ENCODE assay signal across 27 mouse cellular contexts in genomic region chr9:119795254-119795912, GRCm38 (mm10). TPM values are rescaled to one million over a fixed set of nuclear protein-coding genes. Genes with fewer than 3 reads are reported as not detected.
DNase-seq lines count a peak whose midpoint lies in the region; ATAC-seq and TF ChIP-seq lines count a peak whose summit lies in the region.
"Had no signal": no experiment of that assay in that cellular context is flagged by ENCODE, and none has a peak within 500 bp of the region (broad histone marks: within the 10 kb centered on the region; RNA-seq: fewer than 3 reads in every experiment).

No protein-coding gene starts in this region.

- no peak for ATAC-seq in CD4-positive, CD25-positive, alpha-beta regulatory T cell, adult 4 months
- ATAC-seq in liver, embryonic 12.5 days: 0 out of 2 replicates have a peak, but pooled peaks have one; percentile 18
- ATAC-seq: forebrain, embryonic 13.5 days; hindbrain, embryonic 16.5 days; intestine, postnatal 0 days; midbrain, embryonic 16.5 days had no signal

- peak; percentile 30 for TF ChIP-seq RAD21 in MEL (IDR thresholded peaks at IDR 0.05; ENCODE audit: low read depth, low read length)

- no peak overlapping the region for H3K4me3 ChIP-seq in MEL (ENCODE audit: control insufficient read depth in 1 of 2, insufficient read depth in 1 of 2, low read depth in 2 of 2, low read length in 2 of 2)
- H3K4me3 ChIP-seq in liver, embryonic 12.5 days: no peak overlapping the region
- H3K4me3 ChIP-seq: embryonic facial prominence, embryonic 12.5 days; erythroblast, embryonic 14.5 days; forebrain, embryonic 13.5 days; kidney, embryonic 15.5 days; left cerebral cortex, adult 2 months; limb, embryonic 10.5 days; stomach, embryonic 15.5 days had no signal

- intact Hi-C loops in heart, postnatal 10 days (cut with DNase I): loop anchor here (10.0 kb wide), 1 partner anchor 99 kb away; the partner anchor contains the start of gene Wdr48

- no peaks in the 10 kb centered on the region for H3K79me2 ChIP-seq in MEL (ENCODE audit: control insufficient read depth, insufficient read depth, low read length, poor library complexity)

- TF ChIP-seq CTCF in MEL (IDR thresholded peaks at IDR 0.05 in 2 of 3, conservative IDR thresholded peaks at IDR 0.05 in 1 of 3; ENCODE audit: control insufficient read depth in 1 of 3, insufficient read depth in 1 of 3, low read depth in 2 of 3, low read length in 3 of 3, poor library complexity in 1 of 3, severe bottlenecking in 1 of 3): peak; percentile 0 to 41 (median 8); a peak in 3 of 6 replicates

- WGBS in liver, embryonic 12.5 days (ENCODE audit: insufficient replicate concordance): 37% methylated on average over 15 of the region's 15 CpGs

- no peaks in the 10 kb centered on the region for H3K27me3 ChIP-seq in MEL (ENCODE audit: control insufficient read depth in 1 of 2, insufficient read depth in 2 of 2, low read length in 2 of 2)
- no peaks in the 10 kb centered on the region for H3K27me3 ChIP-seq in liver, embryonic 12.5 days (replicated peaks)
- H3K27me3 ChIP-seq: embryonic facial prominence, embryonic 12.5 days; forebrain, embryonic 13.5 days; kidney, embryonic 15.5 days; stomach, embryonic 15.5 days had no signal

- no peak overlapping the region for H3K4me2 ChIP-seq in liver, embryonic 12.5 days
- H3K4me2 ChIP-seq: embryonic facial prominence, embryonic 12.5 days; forebrain, embryonic 13.5 days; kidney, embryonic 15.5 days; stomach, embryonic 15.5 days had no signal

- no peak for TF ChIP-seq POLR2A in MEL (IDR thresholded peaks at IDR 0.05; ENCODE audit: control insufficient read depth in 1 of 2, insufficient read depth in 1 of 2, low read depth in 1 of 2, low read length in 2 of 2, poor library complexity in 1 of 2)

- peaks cover 0 to 12% of the 10 kb centered on the region in 2 experiments; a peak in 2 of 4 replicates for H3K36me3 ChIP-seq in MEL (ENCODE audit: control insufficient read depth in 1 of 2, insufficient read depth in 2 of 2, low read length in 2 of 2)
- H3K36me3 ChIP-seq in liver, embryonic 12.5 days: no peaks in the 10 kb centered on the region
- H3K36me3 ChIP-seq: embryonic facial prominence, embryonic 12.5 days; kidney, embryonic 15.5 days; limb, embryonic 10.5 days; stomach, embryonic 15.5 days had no signal

- peaks cover 5 to 10% of the 10 kb centered on the region in 2 experiments for H3K4me1 ChIP-seq in MEL (ENCODE audit: control insufficient read depth in 1 of 2, insufficient read depth in 2 of 2, low read length in 2 of 2)
- H3K4me1 ChIP-seq in liver, embryonic 12.5 days: peaks cover 6% of the 10 kb centered on the region; the same call in 1 of the 2 replicates
- H3K4me1 ChIP-seq: embryonic facial prominence, embryonic 12.5 days; kidney, embryonic 15.5 days; limb, embryonic 10.5 days; stomach, embryonic 15.5 days had no signal

- TF ChIP-seq EP300 in MEL (IDR thresholded peaks at IDR 0.05; ENCODE audit: low read depth in 1 of 2, low read length in 2 of 2): peak; percentile 77 to 92

- H3K9ac ChIP-seq in MEL (ENCODE audit: control insufficient read depth, low read depth, low read length, poor library complexity, severe bottlenecking): no peak overlapping the region
- H3K9ac ChIP-seq in liver, embryonic 12.5 days: no peak overlapping the region
- H3K9ac ChIP-seq: embryonic facial prominence, embryonic 12.5 days; forebrain, embryonic 13.5 days; kidney, embryonic 15.5 days; liver, embryonic 14.5 days; stomach, embryonic 15.5 days had no signal

- H3K9me3 ChIP-seq in MEL (replicated peaks; ENCODE audit: insufficient read depth, low read length): no peaks in the 10 kb centered on the region
- H3K9me3 ChIP-seq in liver, embryonic 12.5 days (replicated peaks): no peaks in the 10 kb centered on the region
- H3K9me3 ChIP-seq: embryonic facial prominence, embryonic 12.5 days; forebrain, embryonic 13.5 days; limb, embryonic 10.5 days; stomach, embryonic 15.5 days had no signal

- peak overlapping the region; percentile 80 for H3K27ac ChIP-seq in MEL (ENCODE audit: control insufficient read depth, low read depth, low read length)
- H3K27ac ChIP-seq in liver, embryonic 12.5 days: no peak overlapping the region
- H3K27ac ChIP-seq: embryonic facial prominence, embryonic 12.5 days; forebrain, embryonic 13.5 days; kidney, embryonic 15.5 days; left cerebral cortex, adult 2 months; limb, embryonic 10.5 days; liver, embryonic 14.5 days; stomach, embryonic 15.5 days had no signal

- DNase-seq in CD4-positive, CD25-positive, alpha-beta regulatory T cell, adult 2 months (ENCODE audit: low read depth, low spot score): peak; percentile 20
- peak; percentile 16 for DNase-seq in heart, postnatal 10 days
- DNase-seq in heart, adult 9 months (ENCODE audit: low spot score in 2 of 2): no peak
- peak; percentile 86 for DNase-seq in MEL (ENCODE audit: low read depth, low spot score)
- no peak for DNase-seq in urinary bladder, postnatal 4 days (ENCODE audit: low spot score in 2 of 2)
- DNase-seq in right cerebral cortex, postnatal 25 days: no peak
- DNase-seq: cerebellum, adult 8-10 months; heart, adult 11 months; kidney, postnatal 4 days; layer of hippocampus, adult 9-11 months; thymus, adult 2 months had no signal

TF ChIP-seq in MEL, 35 proteins besides CTCF, POLR2A, EP300 and RAD21 (continues in another document):
- TF ChIP-seq TCF12 (IDR thresholded peaks at IDR 0.05; ENCODE audit: low read depth, low read length) (peak; percentile 97), MXI1 (IDR thresholded peaks at IDR 0.05; ENCODE audit: low read depth, low read length) (peak; percentile 68), ZNF384 (IDR thresholded peaks at IDR 0.05; ENCODE audit: low read depth, low read length) (no peak), RCOR1 (IDR thresholded peaks at IDR 0.05; ENCODE audit: low read depth, low read length) (peak; percentile 94), GATA1 (IDR thresholded peaks at IDR 0.05; ENCODE audit: low read depth, low read length) (peak; percentile 80), TBP (IDR thresholded peaks at IDR 0.05; ENCODE audit: low read depth, low read length) (no peak), MYB (IDR thresholded peaks at IDR 0.05; ENCODE audit: low read depth, low read length) (no peak), MAFK (IDR thresholded peaks at IDR 0.05; ENCODE audit: borderline replicate concordance, low read depth, low read length) (0 out of 2 replicates have a peak, but pooled peaks have one; percentile 12), KAT2A (conservative IDR thresholded peaks at IDR 0.05; ENCODE audit: low read depth, low read length) (no peak), TAL1 (IDR thresholded peaks at IDR 0.05; ENCODE audit: low read length) (peak; percentile 89), ZC3H11A (IDR thresholded peaks at IDR 0.05; ENCODE audit: low read depth, low read length) (no peak), ZMIZ1 (IDR thresholded peaks at IDR 0.05; ENCODE audit: low read depth, low read length) (no peak), MAZ (IDR thresholded peaks at IDR 0.05; ENCODE audit: low read depth, low read length) (peak; percentile 72; the same call in 1 of the 2 replicates), MYC (IDR thresholded peaks at IDR 0.05; ENCODE audit: low read depth, low read length) (peak; percentile 73; the same call in 1 of the 2 replicates), CHD2 (IDR thresholded peaks at IDR 0.05; ENCODE audit: low read length) (no peak; the same call in 1 of the 2 replicates), NRF1 (IDR thresholded peaks at IDR 0.05; ENCODE audit: insufficient read depth, low read depth, low read length, poor library complexity, severe bottlenecking) (no peak), ZKSCAN1 (IDR thresholded peaks at IDR 0.05; ENCODE audit: low read depth, low read length) (no peak), E2F4 (IDR thresholded peaks at IDR 0.05; ENCODE audit: borderline replicate concordance, low read depth, low read length) (no peak), ELF1 (IDR thresholded peaks at IDR 0.05; ENCODE audit: low read depth, low read length) (0 out of 2 replicates have a peak, but pooled peaks have one; percentile 46), CHD1 (IDR thresholded peaks at IDR 0.05; ENCODE audit: low read depth, low read length) (no peak), BHLHE40 (IDR thresholded peaks at IDR 0.05; ENCODE audit: borderline replicate concordance, low read depth, low read length) (peak; percentile 55; the same call in 1 of the 2 replicates), MEF2A (IDR thresholded peaks at IDR 0.05; ENCODE audit: extremely low read depth, insufficient replicate concordance, low read depth, low read length, poor library complexity, severe bottlenecking) (peak; percentile 54; the same call in 1 of the 2 replicates), SIN3A (IDR thresholded peaks at IDR 0.05; ENCODE audit: low read length) (peak; percentile 39; the same call in 1 of the 2 replicates), HCFC1 (IDR thresholded peaks at IDR 0.05; ENCODE audit: low read depth, low read length) (peak; percentile 36; the same call in 1 of the 2 replicates), SMC3 (IDR thresholded peaks at IDR 0.05; ENCODE audit: low read depth, low read length) (no peak), USF1 (IDR thresholded peaks at IDR 0.05; ENCODE audit: low read depth, low read length) (peak; percentile 36; the same call in 1 of the 2 replicates), USF2 (IDR thresholded peaks at IDR 0.05; ENCODE audit: borderline replicate concordance in 1 of 2, insufficient read depth in 1 of 2, low read depth in 1 of 2, low read length in 2 of 2) (no peak), UBTF (IDR thresholded peaks at IDR 0.05; ENCODE audit: borderline replicate concordance, insufficient read depth, low read depth, low read length) (no peak), MAX (IDR thresholded peaks at IDR 0.05; ENCODE audit: low read length) (peak; percentile 80), POLR2AphosphoS2 (IDR thresholded peaks at IDR 0.05; ENCODE audit: low read length) (no peak), JUND (IDR thresholded peaks at IDR 0.05; ENCODE audit: low read depth, low read length) (no peak), NELFE (IDR thresholded peaks at IDR 0.05; ENCODE audit: low read depth, low read length) (no peak), POLR2AphosphoS5 (IDR thresholded peaks at IDR 0.05; ENCODE audit: borderline replicate concordance, low read depth, low read length) (no peak), GABPA (IDR thresholded peaks at IDR 0.05; ENCODE audit: low read depth, low read length) (no peak)

RNA-seq across cellular contexts. Expression of gene Scn11a, which starts 29.9 kb away (rescaled TPM):
- 1 to 10 TPM in 1 of 2 experiments, under 1 TPM in 1; 0.83 to 1.1 TPM for polyA plus RNA-seq in CD4-positive, CD25-positive, alpha-beta regulatory T cell, adult 4 months (2017; shearing (Covaris generic))
- total RNA-seq in heart, postnatal 10 days (2021): under 1 TPM; 0.07 to 0.12 TPM
- total RNA-seq in MEL (2012; rRNA removed): 0.04 and 0.10 TPM in 2 replicates
- polyA plus RNA-seq in MEL (2012; ENCODE audit: insufficient read depth in 1 of 2, insufficient read length in 2 of 2, low read depth in 1 of 2, low replicate concordance in 2 of 2, missing spikeins in 1 of 2): under 1 TPM in 1 of 2 experiments, not detected in 1; 0.15 TPM
- polyA plus RNA-seq in liver, embryonic 12.5 days (2016; fragmentation: Nextera tagmentation; extraction: Ambion mirVana): 0.04 and 0.06 TPM in 2 replicates
- total RNA-seq: adrenal gland, adult 18-20 months; megakaryocyte, adult 5-6 weeks; neutrophil, adult 5-6 weeks had no signal
- polyA plus RNA-seq: erythroblast, embryonic 14.5 days had no signal

Comparison
In these comparisons a context has a peak if more than half of its experiments do, and no peak if none do; other contexts are left out.
1. DNase-seq: peak in CD4-positive, CD25-positive, alpha-beta regulatory T cell, adult 2 months (single experiment), heart, postnatal 10 days (2 of 2) and MEL (single experiment); none in heart, adult 9 months (0 of 2), urinary bladder, postnatal 4 days (0 of 2) and right cerebral cortex, postnatal 25 days (single experiment).